Mouse (Mus musculus) thymus, adult 2 months (tissue): ENCODE measurements around the gene Sp2.

Experiments used
- CTCF ChIP-seq: fragments of 200-500 bp; IDR thresholded peaks from 2 replicates; pipeline ENCODE4 v1.5.1; 2012; ENCODE audit warnings: mild to moderate bottlenecking, control low read depth, low read length, moderate library complexity, borderline replicate concordance; ENCODE audit not compliant: control insufficient read depth, poor library complexity, insufficient read depth; ENCODE audit errors: extremely low read depth
- POLR2A ChIP-seq: fragments of 200-500 bp; IDR thresholded peaks from 2 replicates; pipeline ENCODE4 v1.6.1; 2012; ENCODE audit warnings: mild to moderate bottlenecking, low read length, control low read depth, moderate library complexity; ENCODE audit not compliant: control insufficient read depth, poor library complexity, insufficient read depth; ENCODE audit errors: extremely low read depth

DNA sequence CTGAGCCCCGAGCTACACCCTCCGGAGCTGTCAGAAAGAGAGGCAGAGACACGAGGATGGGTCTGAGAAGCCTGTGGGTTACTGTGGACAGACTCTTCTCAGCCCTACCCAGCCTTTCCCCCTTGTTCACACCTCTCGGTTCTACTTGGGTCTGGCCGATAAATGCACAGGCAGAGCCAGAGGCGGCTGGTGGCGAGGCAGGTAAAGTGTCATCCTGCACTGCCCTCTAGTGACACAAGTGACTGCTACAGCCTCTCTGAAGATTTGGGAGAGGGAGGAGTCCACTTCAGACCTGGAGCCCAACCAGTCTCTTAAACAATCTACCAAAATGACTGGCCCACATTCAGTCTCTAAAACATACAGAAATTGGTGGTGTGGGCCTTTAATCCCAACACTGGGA, 72.8 kb downstream of the Sp2 start:
- no peak for TF ChIP-seq POLR2A
- peak; percentile 78; the same call in 1 of the 2 replicates for TF ChIP-seq CTCF
